Mouse (Mus musculus): ENCODE results near the gene Kmt2d. TPM values are rescaled to one million over a fixed set of nuclear protein-coding genes. Genes with fewer than 3 reads are reported as not detected.
"Not testable (repeated sequence)": the region's sequence is repeated elsewhere in the genome, so short reads cannot be mapped to it uniquely, and the experiment has no call there.

Kmt2d gene
- 14.4 and 16.8 TPM in 2 replicates for polyA plus RNA-seq (2014; fragmentation: Nextera tagmentation; extraction: Ambion mirVana)

- peaks cover 1% of the 10 kb centered on the region; the same call in 1 of the 2 replicates for H3K36me3 ChIP-seq (ENCODE audit: control insufficient read depth, insufficient read depth, low read length)
- peak; percentile 42 for ATAC-seq (ENCODE audit: low read depth)
Observed at GRCm38 (mm10) chr15:98871070-98871915, at the start of gene Kmt2d. Gene Kmt2d (minus strand): TSS chr15:98871204.

GRCm38 (mm10) chr15:98918499-98918895, 47.5 kb upstream of the Kmt2d start:
- not testable (repeated sequence) for ATAC-seq (ENCODE audit: low read depth); H3K36me3 ChIP-seq (ENCODE audit: control insufficient read depth, insufficient read depth, low read length); H3K9me3 ChIP-seq (ENCODE audit: control insufficient read depth, low read length); H3K27me3 ChIP-seq (ENCODE audit: control insufficient read depth, insufficient read depth, low read length)
- H3K9ac ChIP-seq (replicated peaks; ENCODE audit: low read depth, low read length): peak overlapping the region; percentile 90; the same call in 1 of the 2 replicates
- 25% methylated on average over 8 of the region's 8 CpGs for WGBS
- peak overlapping the region; percentile 50 for H3K4me2 ChIP-seq (ENCODE audit: low read depth, low read length)
- H3K4me1 ChIP-seq (ENCODE audit: control insufficient read depth, insufficient read depth, low read length): peaks cover 17% of the 10 kb centered on the region
- H3K27ac ChIP-seq (ENCODE audit: low read depth, low read length): peak overlapping the region; percentile 71; the same call in 1 of the 2 replicates
- H3K4me3 ChIP-seq (ENCODE audit: low read depth, low read length): peak overlapping the region; percentile 88

More at GRCm38 (mm10) chr15:98871070-98871915, at the start of gene Kmt2d:
- peak within 1 kb of the TSS; percentile 99 for H3K4me3 ChIP-seq (ENCODE audit: low read depth, low read length)
- peak within 1 kb of the TSS; percentile 92 for H3K27ac ChIP-seq (ENCODE audit: low read depth, low read length)
- H3K9me3 ChIP-seq (ENCODE audit: control insufficient read depth, low read length): no peaks in the 10 kb centered on the region
- H3K9ac ChIP-seq (replicated peaks; ENCODE audit: low read depth, low read length): peak within 1 kb of the TSS; percentile 80
- under 1% methylated on average over 53 of the region's 94 CpGs for WGBS
- H3K4me1 ChIP-seq (ENCODE audit: control insufficient read depth, insufficient read depth, low read length): peaks cover 35% of the 10 kb centered on the region
- peak within 1 kb of the TSS; percentile 100 for H3K4me2 ChIP-seq (ENCODE audit: low read depth, low read length)
- H3K27me3 ChIP-seq (ENCODE audit: control insufficient read depth, insufficient read depth, low read length): peaks cover 3% of the 10 kb centered on the region; the same call in 1 of the 2 replicates

- Histone ChIP-seq H3K9ac (replicated peaks; ENCODE audit: low read depth, low read length) (peak within 1 kb of the TSS; percentile 90), H3K27me3 (ENCODE audit: control insufficient read depth, insufficient read depth, low read length) (peaks cover 3% of the 10 kb centered on the region; the same call in 1 of the 2 replicates), H3K36me3 (ENCODE audit: control insufficient read depth, insufficient read depth, low read length) (peaks cover 9% of the 10 kb centered on the region), H3K27ac (ENCODE audit: low read depth, low read length) (peak within 1 kb of the TSS; percentile 97), H3K4me1 (ENCODE audit: control insufficient read depth, insufficient read depth, low read length) (peaks cover 17% of the 10 kb centered on the region), H3K4me2 (ENCODE audit: low read depth, low read length) (peak within 1 kb of the TSS; percentile 50), H3K9me3 (ENCODE audit: control insufficient read depth, low read length) (no peaks in the 10 kb centered on the region), H3K4me3 (ENCODE audit: low read depth, low read length) (peak within 1 kb of the TSS; percentile 88)
- WGBS: under 1% methylated on average over 81 of the region's 82 CpGs
- peak; percentile 99 for ATAC-seq (ENCODE audit: low read depth)
Observed at GRCm38 (mm10) chr15:98917538-98918498, 46.8 kb upstream of the Kmt2d start, which contains the start of gene Lmbr1l. Gene Lmbr1l (minus strand): TSS chr15:98918231.

GRCm38 (mm10) chr15:98917091-98917490, 46.1 kb upstream of the Kmt2d start:
- ATAC-seq (ENCODE audit: low read depth): no peak
- peaks cover 3% of the 10 kb centered on the region; the same call in 1 of the 2 replicates for H3K27me3 ChIP-seq (ENCODE audit: control insufficient read depth, insufficient read depth, low read length)
- WGBS: 0% methylated on average over 14 of the region's 14 CpGs
- peak overlapping the region; percentile 50 for H3K4me2 ChIP-seq (ENCODE audit: low read depth, low read length)
- H3K4me1 ChIP-seq (ENCODE audit: control insufficient read depth, insufficient read depth, low read length): peaks cover 17% of the 10 kb centered on the region
- peak overlapping the region; percentile 97 for H3K27ac ChIP-seq (ENCODE audit: low read depth, low read length)
- H3K4me3 ChIP-seq (ENCODE audit: low read depth, low read length): peak overlapping the region; percentile 88
- H3K36me3 ChIP-seq (ENCODE audit: control insufficient read depth, insufficient read depth, low read length): peaks cover 16% of the 10 kb centered on the region
- H3K9ac ChIP-seq (replicated peaks; ENCODE audit: low read depth, low read length): peak overlapping the region; percentile 90
- no peaks in the 10 kb centered on the region for H3K9me3 ChIP-seq (ENCODE audit: control insufficient read depth, low read length)

GRCm38 (mm10) chr15:98916016-98916415, 45.0 kb upstream of the Kmt2d start:
- Histone ChIP-seq H3K4me1 (ENCODE audit: control insufficient read depth, insufficient read depth, low read length) (peaks cover 17% of the 10 kb centered on the region), H3K9ac (replicated peaks; ENCODE audit: low read depth, low read length) (peak overlapping the region; percentile 90), H3K9me3 (ENCODE audit: control insufficient read depth, low read length) (no peaks in the 10 kb centered on the region), H3K27me3 (ENCODE audit: control insufficient read depth, insufficient read depth, low read length) (peaks cover 3% of the 10 kb centered on the region; the same call in 1 of the 2 replicates), H3K4me3 (ENCODE audit: low read depth, low read length) (peak overlapping the region; percentile 88; the same call in 1 of the 2 replicates), H3K36me3 (ENCODE audit: control insufficient read depth, insufficient read depth, low read length) (peaks cover 27% of the 10 kb centered on the region), H3K27ac (ENCODE audit: low read depth, low read length) (no peak overlapping the region), H3K4me2 (ENCODE audit: low read depth, low read length) (peak overlapping the region; percentile 50)
- 80% methylated on average over 4 of the region's 4 CpGs for WGBS
- ATAC-seq (ENCODE audit: low read depth): no peak

- Histone ChIP-seq H3K36me3 (ENCODE audit: control insufficient read depth, insufficient read depth, low read length) (peaks cover 33% of the 10 kb centered on the region), H3K4me3 (ENCODE audit: low read depth, low read length) (no peak overlapping the region), H3K27ac (ENCODE audit: low read depth, low read length) (no peak overlapping the region), H3K9me3 (ENCODE audit: control insufficient read depth, low read length) (no peaks in the 10 kb centered on the region), H3K27me3 (ENCODE audit: control insufficient read depth, insufficient read depth, low read length) (peaks cover 3% of the 10 kb centered on the region; the same call in 1 of the 2 replicates), H3K4me1 (ENCODE audit: control insufficient read depth, insufficient read depth, low read length) (peaks cover 17% of the 10 kb centered on the region), H3K4me2 (ENCODE audit: low read depth, low read length) (no peak overlapping the region), H3K9ac (replicated peaks; ENCODE audit: low read depth, low read length) (no peak overlapping the region)
- ATAC-seq (ENCODE audit: low read depth): no peak
- WGBS: 94% methylated on average over 6 of the region's 6 CpGs
Observed at GRCm38 (mm10) chr15:98914903-98915302, 43.9 kb upstream of the Kmt2d start.

- WGBS: 28% methylated on average over 10 of the region's 10 CpGs
- Histone ChIP-seq H3K4me2 (ENCODE audit: low read depth, low read length) (no peak overlapping the region), H3K27ac (ENCODE audit: low read depth, low read length) (no peak overlapping the region), H3K9me3 (ENCODE audit: control insufficient read depth, low read length) (no peaks in the 10 kb centered on the region), H3K36me3 (ENCODE audit: control insufficient read depth, insufficient read depth, low read length) (peaks cover 56% of the 10 kb centered on the region), H3K27me3 (ENCODE audit: control insufficient read depth, insufficient read depth, low read length) (0 out of 2 replicates have a peak, but pooled peaks cover 7% of the 10 kb centered on the region), H3K4me1 (ENCODE audit: control insufficient read depth, insufficient read depth, low read length) (no peaks in the 10 kb centered on the region), H3K4me3 (ENCODE audit: low read depth, low read length) (no peak overlapping the region), H3K9ac (replicated peaks; ENCODE audit: low read depth, low read length) (no peak overlapping the region)
- no peak for ATAC-seq (ENCODE audit: low read depth)
Observed at GRCm38 (mm10) chr15:98904692-98905091, 33.7 kb upstream of the Kmt2d start.

GRCm38 (mm10) chr15:98902600-98902999, 31.6 kb upstream of the Kmt2d start:
- Histone ChIP-seq H3K9ac (replicated peaks; ENCODE audit: low read depth, low read length) (no peak overlapping the region), H3K36me3 (ENCODE audit: control insufficient read depth, insufficient read depth, low read length) (peaks cover 35% of the 10 kb centered on the region), H3K4me2 (ENCODE audit: low read depth, low read length) (no peak overlapping the region), H3K27ac (ENCODE audit: low read depth, low read length) (no peak overlapping the region), H3K4me1 (ENCODE audit: control insufficient read depth, insufficient read depth, low read length) (no peaks in the 10 kb centered on the region), H3K27me3 (ENCODE audit: control insufficient read depth, insufficient read depth, low read length) (peaks cover 16% of the 10 kb centered on the region), H3K9me3 (ENCODE audit: control insufficient read depth, low read length) (no peaks in the 10 kb centered on the region), H3K4me3 (ENCODE audit: low read depth, low read length) (no peak overlapping the region)
- WGBS: 91% methylated on average over 2 of the region's 2 CpGs
- no peak for ATAC-seq (ENCODE audit: low read depth)

Data from neural tube, embryonic 14.5 days (tissue).